Mouse (Mus musculus): ENCODE data around the gene Nhlrc4. TPM values are rescaled to one million over a fixed set of nuclear protein-coding genes. Genes with fewer than 3 reads are reported as not detected.

Nhlrc4 gene
- total RNA-seq, 2 experiments from 2014 or later: not detected

- no peak for DNase-seq (ENCODE audit: extremely low spot score in 1 of 2, low spot score in 2 of 2)
- intact Hi-C loops (cut with DNase I): no loop called here
Observed at GRCm38 (mm10) chr17:25943221-25943620, 1.5 kb downstream of the Nhlrc4 start.

- intact Hi-C loops (cut with DNase I): no loop called here
- DNase-seq (ENCODE audit: extremely low spot score in 1 of 2, low spot score in 2 of 2): no peak
Observed at GRCm38 (mm10) chr17:25942597-25943151, 2.1 kb downstream of the Nhlrc4 start.

- intact Hi-C loops (cut with DNase I): no loop called here
- DNase-seq (ENCODE audit: extremely low spot score in 1 of 2, low spot score in 2 of 2): peak; percentile 46 to 88
Observed at GRCm38 (mm10) chr17:25941511-25942241, 3.1 kb downstream of the Nhlrc4 start.

- no peak for DNase-seq (ENCODE audit: extremely low spot score in 1 of 2, low spot score in 2 of 2)
- intact Hi-C loops (cut with DNase I): no loop called here
Observed at GRCm38 (mm10) chr17:25934526-25934925, 10.2 kb downstream of the Nhlrc4 start.

GRCm38 (mm10) chr17:25925348-25925747 is 19.4 kb downstream of the Nhlrc4 start:
- DNase-seq (ENCODE audit: extremely low spot score in 1 of 2, low spot score in 2 of 2): no peak

GRCm38 (mm10) chr17:25922120-25922519 is 22.6 kb downstream of the Nhlrc4 start:
- DNase-seq (ENCODE audit: extremely low spot score in 1 of 2, low spot score in 2 of 2): peak in 1 of 2 experiments; percentile 60
- intact Hi-C loops (cut with DNase I): no loop called here

More at GRCm38 (mm10) chr17:25925348-25925747, 19.4 kb downstream of the Nhlrc4 start:
- intact Hi-C loops (cut with DNase I): no loop called here

GRCm38 (mm10) chr17:25919786-25920642 is 24.7 kb downstream of the Nhlrc4 start:
- DNase-seq (ENCODE audit: extremely low spot score in 1 of 2, low spot score in 2 of 2): peak; percentile 100
- intact Hi-C loops (cut with DNase I): no loop called here

GRCm38 (mm10) chr17:25919144-25919785 is 25.5 kb downstream of the Nhlrc4 start, which contains the start of gene Rab40c:
Rab40c (minus strand) TSS chr17:25919727.
- intact Hi-C loops (cut with DNase I): no loop called here
- peak; percentile 45 to 79 for DNase-seq (ENCODE audit: extremely low spot score in 1 of 2, low spot score in 2 of 2)

- no peak for DNase-seq (ENCODE audit: extremely low spot score in 1 of 2, low spot score in 2 of 2)
- intact Hi-C loops (cut with DNase I): no loop called here
Observed at GRCm38 (mm10) chr17:25918037-25918750, 26.6 kb downstream of the Nhlrc4 start.

- intact Hi-C loops (cut with DNase I): no loop called here
Observed at GRCm38 (mm10) chr17:25916931-25917647, 27.7 kb downstream of the Nhlrc4 start.

GRCm38 (mm10) chr17:25914295-25914694 is 30.5 kb downstream of the Nhlrc4 start:
- intact Hi-C loops (cut with DNase I): no loop called here
- DNase-seq (ENCODE audit: extremely low spot score in 1 of 2, low spot score in 2 of 2): no peak

More at GRCm38 (mm10) chr17:25916931-25917647, 27.7 kb downstream of the Nhlrc4 start:
- no peak for DNase-seq (ENCODE audit: extremely low spot score in 1 of 2, low spot score in 2 of 2)

GRCm38 (mm10) chr17:25913877-25914275 is 30.9 kb downstream of the Nhlrc4 start:
- intact Hi-C loops (cut with DNase I): no loop called here
- DNase-seq (ENCODE audit: extremely low spot score in 1 of 2, low spot score in 2 of 2): no peak

GRCm38 (mm10) chr17:25913186-25913876 is 31.4 kb downstream of the Nhlrc4 start:
- DNase-seq (ENCODE audit: extremely low spot score in 1 of 2, low spot score in 2 of 2): peak in 1 of 2 experiments; percentile 43
- intact Hi-C loops (cut with DNase I): no loop called here

- intact Hi-C loops (cut with DNase I): no loop called here
- no peak for DNase-seq (ENCODE audit: extremely low spot score in 1 of 2, low spot score in 2 of 2)
Observed at GRCm38 (mm10) chr17:25911816-25912215, 32.9 kb downstream of the Nhlrc4 start.

- DNase-seq (ENCODE audit: extremely low spot score in 1 of 2, low spot score in 2 of 2): no peak
- intact Hi-C loops (cut with DNase I): no loop called here
Observed at GRCm38 (mm10) chr17:25907640-25908039, 37.1 kb downstream of the Nhlrc4 start.

GRCm38 (mm10) chr17:25903061-25903460 is 41.7 kb downstream of the Nhlrc4 start:
- no peak for DNase-seq (ENCODE audit: extremely low spot score in 1 of 2, low spot score in 2 of 2)
- intact Hi-C loops (cut with DNase I): no loop called here

- intact Hi-C loops (cut with DNase I): no loop called here
- no peak for DNase-seq (ENCODE audit: extremely low spot score in 1 of 2, low spot score in 2 of 2)
Observed at GRCm38 (mm10) chr17:25900193-25900592, 44.6 kb downstream of the Nhlrc4 start.

Measured in left cerebral cortex, postnatal 10 days (tissue).